Mouse (Mus musculus) G1E (cell line): ENCODE results near the gene Sema3b. TPM values are rescaled to one million over a fixed set of nuclear protein-coding genes. Genes with fewer than 3 reads are reported as not detected.

Source experiments
- ATAC-seq: 2 replicates; pipeline ENCODE4 v1.8.0; 2016; ENCODE audit warnings: mild to moderate bottlenecking; ENCODE audit not compliant: insufficient number of reproducible peaks, poor library complexity, low FRiP score, severe bottlenecking; ENCODE audit errors: extremely low read depth
- DNase-seq: peaks from one replicate; pipeline ENCODE4 v3.0.0; 2012; ENCODE audit warnings: low spot score
- H3K27me3 ChIP-seq: 2 replicates; pipeline ENCODE4 v1.6.1; 2012; ENCODE audit warnings: mild to moderate bottlenecking, low read length, inconsistent platforms; ENCODE audit not compliant: insufficient read depth
- H3K36me3 ChIP-seq: replicated peaks from 2 replicates; pipeline ENCODE3; 2012; ENCODE audit warnings: mild to moderate bottlenecking, inconsistent platforms
- H3K4me1 ChIP-seq: 2 replicates; pipeline ENCODE4 v1.6.1; 2012; ENCODE audit warnings: low read depth, low read length, inconsistent platforms, mixed read lengths; ENCODE audit not compliant: insufficient read depth
- H3K4me3 ChIP-seq: 2 replicates; pipeline ENCODE4 v1.5.1; 2012; ENCODE audit warnings: low read depth, mild to moderate bottlenecking, inconsistent platforms, low read length, moderate library complexity, mixed read lengths
- H3K9me3 ChIP-seq: replicated peaks from 2 replicates; pipeline ENCODE4 v1.6.1; 2012; ENCODE audit warnings: inconsistent platforms
- CTCF ChIP-seq: IDR thresholded peaks from 2 replicates; pipeline ENCODE4 v1.5.1; 2012; ENCODE audit warnings: low read depth, low read length, inconsistent platforms, mixed read lengths
- GATA1 ChIP-seq: IDR thresholded peaks from 2 replicates; pipeline ENCODE4 v1.6.1; 2012; ENCODE audit warnings: borderline replicate concordance, low read length, inconsistent platforms, mixed read lengths
- GATA2 ChIP-seq: IDR thresholded peaks from 2 replicates; pipeline ENCODE4 v1.6.1; 2012; ENCODE audit warnings: low read depth, low read length, inconsistent platforms, borderline replicate concordance
- POLR2AphosphoS5 ChIP-seq: IDR thresholded peaks from 2 replicates; pipeline ENCODE4 v1.6.1; 2012; ENCODE audit warnings: low read depth, low read length, inconsistent platforms; ENCODE audit not compliant: insufficient replicate concordance
- TAL1 ChIP-seq: conservative IDR thresholded peaks from 2 replicates; pipeline ENCODE4 v1.6.1; 2012; ENCODE audit warnings: low read depth, low read length, inconsistent platforms, mixed read lengths
- polyA plus RNA-seq: library from polyadenylated mRNA; stranded (reverse); fragments of >175 nt; gene quantifications from 2 replicates; pipeline ENCODE4 v1.2.3, GENCODE M21; 2012
- total RNA-seq, 2 experiments: library from RNA; stranded (forward) in 1 of 2; stranded (reverse) in 1 of 2; fragments of 200-1000 nt in 1 of 2; fragments of >200 nt in 1 of 2; fragmentation: Nextera tagmentation in 1 of 2; gene quantifications; 2 replicates each; pipeline ENCODE4 v1.2.3; 2014 to 2017

Sema3b gene
- total and polyA plus RNA-seq, 3 experiments: 0.27 TPM; not detected in 2

DNA sequence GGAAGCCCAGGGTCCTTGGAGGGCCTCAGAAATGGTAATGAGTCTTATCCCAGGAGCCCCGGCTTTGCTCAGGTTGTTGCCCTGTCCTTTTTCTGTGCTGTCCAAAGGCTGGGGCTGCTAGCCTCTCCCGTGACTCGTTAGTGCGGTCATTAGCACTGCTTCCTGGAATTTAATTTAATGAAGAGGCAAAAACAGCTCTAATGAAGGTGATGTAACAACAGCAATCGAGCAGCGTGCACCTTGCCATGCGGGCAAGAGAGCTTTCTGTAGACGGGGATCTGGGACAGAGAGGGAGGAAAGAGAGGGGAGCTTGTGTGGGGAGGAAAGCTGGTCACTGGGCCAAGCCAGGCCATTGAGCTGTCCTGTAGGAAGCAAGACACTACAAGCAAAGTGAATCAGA, 32.6 kb upstream of the Sema3b start:
- H3K36me3 ChIP-seq: no peaks in the 10 kb centered on the region
- no peak for TF ChIP-seq GATA2
- no peak for TF ChIP-seq CTCF
- no peak for TF ChIP-seq GATA1
- TF ChIP-seq TAL1: no peak
- TF ChIP-seq POLR2AphosphoS5: no peak
- H3K4me3 ChIP-seq: no peak overlapping the region
- H3K4me1 ChIP-seq: peaks cover 49% of the 10 kb centered on the region
- peaks cover 9% of the 10 kb centered on the region; the same call in 1 of the 2 replicates for H3K27me3 ChIP-seq
- DNase-seq (no peak), ATAC-seq (no peak)
- no peaks in the 10 kb centered on the region for H3K9me3 ChIP-seq

DNA sequence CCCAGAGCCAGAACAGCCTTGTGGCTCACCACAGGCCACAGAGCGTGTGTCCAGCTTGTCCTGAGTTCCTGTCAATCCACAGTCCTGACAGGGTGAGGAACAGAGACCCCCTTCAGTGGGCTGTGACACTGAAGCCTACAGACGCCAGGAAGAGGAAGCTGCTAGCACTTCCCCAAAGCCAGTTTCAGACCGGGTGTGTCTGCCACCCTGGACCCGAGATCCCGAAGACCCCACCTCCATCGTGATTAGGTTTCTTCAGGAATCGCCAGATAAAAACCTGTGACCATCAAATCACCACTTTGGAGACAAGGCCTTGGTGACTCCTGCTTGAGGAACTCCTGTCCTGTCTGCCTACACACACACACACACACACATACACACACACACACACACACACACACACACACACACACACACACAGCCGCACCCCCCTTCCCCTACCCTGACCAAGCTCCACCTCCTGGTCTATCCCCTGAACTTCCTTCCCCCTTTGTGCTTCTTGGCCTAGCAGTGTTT, 31.3 kb upstream of the Sema3b start:
- no peak for TF ChIP-seq POLR2AphosphoS5
- no peak for TF ChIP-seq CTCF
- TF ChIP-seq TAL1: no peak
- TF ChIP-seq GATA1: no peak
- TF ChIP-seq GATA2: no peak
- Histone ChIP-seq H3K27me3 (peaks cover 9% of the 10 kb centered on the region; the same call in 1 of the 2 replicates), H3K4me3 (peak overlapping the region; percentile 18; the same call in 1 of the 2 replicates), H3K9me3 (no peaks in the 10 kb centered on the region), H3K36me3 (no peaks in the 10 kb centered on the region), H3K4me1 (peaks cover 55% of the 10 kb centered on the region)
- ATAC-seq: no peak
- DNase-seq: peak; percentile 41

GRCm38 (mm10) chr9:107637070-107637469, 28.0 kb upstream of the Sema3b start:
- H3K27me3 ChIP-seq: peaks cover 4% of the 10 kb centered on the region; the same call in 1 of the 2 replicates
- ATAC-seq: no peak
- TF ChIP-seq GATA2 (no peak), GATA1 (no peak), POLR2AphosphoS5 (no peak), TAL1 (no peak), CTCF (no peak)
- peaks cover 58% of the 10 kb centered on the region for H3K4me1 ChIP-seq
- no peak overlapping the region for H3K4me3 ChIP-seq
- no peaks in the 10 kb centered on the region for H3K9me3 ChIP-seq
- no peak for DNase-seq
- H3K36me3 ChIP-seq: peaks cover 13% of the 10 kb centered on the region

GRCm38 (mm10) chr9:107635279-107636028, 26.4 kb upstream of the Sema3b start, which contains the start of gene Gnai2:
Gene Gnai2, minus strand, starts transcription at chr9:107635367.
- Histone ChIP-seq H3K4me1 (peaks cover 66% of the 10 kb centered on the region), H3K4me3 (peak within 1 kb of the TSS; percentile 85), H3K36me3 (peaks cover 29% of the 10 kb centered on the region), H3K27me3 (peaks cover 4% of the 10 kb centered on the region; the same call in 1 of the 2 replicates), H3K9me3 (no peaks in the 10 kb centered on the region)
- TF ChIP-seq TAL1: no peak
- peak; percentile 90 for ATAC-seq
- DNase-seq: peak; percentile 89

GRCm38 (mm10) chr9:107634406-107635278, 25.6 kb upstream of the Sema3b start:
- H3K4me1 ChIP-seq: peaks cover 67% of the 10 kb centered on the region
- no peaks in the 10 kb centered on the region for H3K9me3 ChIP-seq
- H3K4me3 ChIP-seq: peak overlapping the region; percentile 85
- ATAC-seq (no peak), DNase-seq (peak; percentile 26)
- peaks cover 38% of the 10 kb centered on the region for H3K36me3 ChIP-seq
- no peak for TF ChIP-seq GATA2
- TF ChIP-seq GATA1: no peak
- no peak for TF ChIP-seq CTCF
- TF ChIP-seq TAL1: no peak
- TF ChIP-seq POLR2AphosphoS5: no peak
- H3K27me3 ChIP-seq: no peaks in the 10 kb centered on the region

DNA sequence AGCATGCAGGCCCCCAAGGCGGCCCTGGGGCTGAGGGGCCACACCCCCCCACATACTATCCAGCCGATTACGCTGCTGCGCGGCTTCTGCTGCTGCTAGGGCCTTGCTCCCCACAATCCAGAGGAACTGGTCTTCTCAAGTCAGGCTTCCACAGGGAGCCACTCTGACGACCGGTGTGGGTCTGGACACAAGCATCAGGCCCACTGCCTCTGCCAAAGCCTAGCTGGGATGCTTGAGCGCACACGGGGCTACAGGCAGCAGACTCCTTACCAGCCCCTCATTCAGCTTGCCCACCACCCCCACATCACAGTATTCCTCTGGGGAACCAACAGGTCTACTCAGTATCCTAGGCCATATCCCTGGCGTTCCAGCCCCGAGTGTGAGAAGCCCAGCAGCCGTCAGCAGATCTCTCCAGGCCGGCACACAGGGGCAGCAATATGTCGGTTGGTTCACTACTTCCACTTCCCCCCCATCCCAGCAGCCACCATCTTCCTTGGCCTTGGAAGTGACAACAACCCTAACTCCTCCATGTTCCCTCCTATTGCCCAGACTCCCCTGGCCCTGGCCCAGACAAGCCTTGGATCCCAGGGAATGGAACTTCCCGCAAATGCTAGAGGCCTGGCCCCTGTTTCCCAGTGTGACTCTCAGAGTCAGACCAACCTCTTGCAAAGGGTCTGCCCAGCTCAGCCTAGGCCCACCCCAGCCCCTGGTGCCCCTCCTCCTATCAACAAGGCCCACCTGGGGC, 24.8 kb upstream of the Sema3b start:
- Histone ChIP-seq H3K9me3 (no peaks in the 10 kb centered on the region), H3K4me1 (peaks cover 73% of the 10 kb centered on the region), H3K4me3 (peak overlapping the region; percentile 85), H3K36me3 (peaks cover 46% of the 10 kb centered on the region), H3K27me3 (no peaks in the 10 kb centered on the region)
- TF ChIP-seq TAL1 (no peak), POLR2AphosphoS5 (0 out of 2 replicates have a peak, but pooled peaks have one; percentile 34)
- no peak for DNase-seq
- ATAC-seq: no peak
